Mouse (Mus musculus) heart, embryonic 13.5 days (tissue): ENCODE results near the gene Parp16. TPM values are rescaled to one million over a fixed set of nuclear protein-coding genes. Genes with fewer than 3 reads are reported as not detected.

ENCODE experiments used
- ATAC-seq: fragments of 200-750 bp; cut with Nextera tagmentation; 2 replicates; pipeline ENCODE4 v1.8.0; 2017; ENCODE audit warnings: moderate TSS enrichment; ENCODE audit not compliant: insufficient number of reproducible peaks, low FRiP score, low TSS enrichment; ENCODE audit errors: extremely low read depth
- H3K27ac ChIP-seq: fragments of 300-500 bp; sonication (generic); replicated peaks from 2 replicates; pipeline ENCODE4 v1.5.1; 2015; ENCODE audit warnings: moderate library complexity, mild to moderate bottlenecking, inconsistent platforms
- H3K27me3 ChIP-seq: fragments of 300-500 bp; sonication (generic); replicated peaks from 2 replicates; pipeline ENCODE4 v1.6.1; 2015; ENCODE audit warnings: mild to moderate bottlenecking, inconsistent platforms
- H3K36me3 ChIP-seq: fragments of 300-500 bp; sonication (generic); 2 replicates; pipeline ENCODE4 v1.6.1; 2015; ENCODE audit warnings: mild to moderate bottlenecking, inconsistent platforms
- H3K4me1 ChIP-seq: fragments of 300-500 bp; sonication (generic); 2 replicates; pipeline ENCODE4 v1.6.1; 2015; ENCODE audit warnings: inconsistent platforms
- H3K4me2 ChIP-seq: fragments of 300-500 bp; sonication (generic); 2 replicates; pipeline ENCODE4 v1.6.1; 2015; ENCODE audit warnings: inconsistent platforms, mild to moderate bottlenecking, moderate library complexity
- H3K4me3 ChIP-seq: fragments of 300-500 bp; sonication (generic); 2 replicates; pipeline ENCODE4 v1.5.1; 2015; ENCODE audit warnings: moderate library complexity, mild to moderate bottlenecking, inconsistent platforms
- H3K9ac ChIP-seq: fragments of 300-500 bp; sonication (generic); 2 replicates; pipeline ENCODE4 v1.6.1; 2015; ENCODE audit warnings: inconsistent platforms, mild to moderate bottlenecking, moderate library complexity
- H3K9me3 ChIP-seq: fragments of 300-500 bp; sonication (generic); 2 replicates; pipeline ENCODE4 v1.6.1; 2016; ENCODE audit warnings: inconsistent platforms
- WGBS: fragments of 180-500 bp; shearing (Covaris S2); methylation state at CpG from one replicate; pipeline ENCODE4 v1.1.7; 2015; ENCODE audit warnings: mixed read lengths; 5-methylcytosine and 5-hydroxymethylcytosine counted together
- polyA plus RNA-seq: library from polyadenylated mRNA; unstranded; fragments of >200 nt; fragmentation: Nextera tagmentation; extraction: Ambion mirVana; gene quantifications from 2 replicates; pipeline ENCODE4 v1.2.1, GENCODE M21; 2015

Gene Parp16
- polyA plus RNA-seq, 1 experiment from 2014 or later, result 4.5 TPM

GRCm38 (mm10) chr9:65247502-65248376 is 52.6 kb downstream of the Parp16 start:
- H3K27me3 ChIP-seq, result no peaks in the 10 kb centered on the region
- 59% methylated on average over 16 of the region's 16 CpGs for WGBS
- peaks cover 19% of the 10 kb centered on the region; the same call in 1 of the 2 replicates for H3K4me1 ChIP-seq
- H3K36me3 ChIP-seq, result no peaks in the 10 kb centered on the region
- ATAC-seq, result no peak
- no peak overlapping the region for H3K4me2 ChIP-seq
- H3K27ac ChIP-seq, result 0 out of 2 replicates have a peak overlapping the region, but pooled peaks have one; percentile 8
- no peaks in the 10 kb centered on the region for H3K9me3 ChIP-seq
- H3K9ac ChIP-seq, result no peak overlapping the region
- H3K4me3 ChIP-seq, result no peak overlapping the region

GRCm38 (mm10) chr9:65248377-65248690 is 53.2 kb downstream of the Parp16 start:
- ATAC-seq, result no peak
- H3K27ac ChIP-seq, result 0 out of 2 replicates have a peak overlapping the region, but pooled peaks have one; percentile 8
- 76% methylated on average over 5 of the region's 5 CpGs for WGBS

GRCm38 (mm10) chr9:65252026-65252425 is 56.9 kb downstream of the Parp16 start:
- WGBS, result 57% methylated on average over 3 of the region's 3 CpGs
- Histone ChIP-seq H3K4me3 (no peak overlapping the region), H3K36me3 (no peaks in the 10 kb centered on the region), H3K27me3 (no peaks in the 10 kb centered on the region), H3K9ac (no peak overlapping the region), H3K9me3 (no peaks in the 10 kb centered on the region), H3K4me2 (no peak overlapping the region), H3K27ac (no peak overlapping the region), H3K4me1 (peaks cover 8% of the 10 kb centered on the region; the same call in 1 of the 2 replicates)
- no peak for ATAC-seq

More at GRCm38 (mm10) chr9:65248377-65248690, 53.2 kb downstream of the Parp16 start:
- Histone ChIP-seq H3K9me3 (no peaks in the 10 kb centered on the region), H3K9ac (no peak overlapping the region), H3K27me3 (no peaks in the 10 kb centered on the region), H3K4me2 (no peak overlapping the region), H3K4me3 (no peak overlapping the region), H3K36me3 (no peaks in the 10 kb centered on the region), H3K4me1 (peaks cover 14% of the 10 kb centered on the region; the same call in 1 of the 2 replicates)

- ATAC-seq, result no peak
- no peak overlapping the region for H3K4me2 ChIP-seq
- no peaks in the 10 kb centered on the region for H3K36me3 ChIP-seq
- no peaks in the 10 kb centered on the region for H3K9me3 ChIP-seq
- H3K4me1 ChIP-seq, result no peaks in the 10 kb centered on the region
- no peak overlapping the region for H3K27ac ChIP-seq
- 67% methylated on average over 11 of the region's 11 CpGs for WGBS
- no peak overlapping the region for H3K4me3 ChIP-seq
- H3K9ac ChIP-seq, result no peak overlapping the region
- H3K27me3 ChIP-seq, result no peaks in the 10 kb centered on the region
Measured at GRCm38 (mm10) chr9:65255906-65256600, 60.9 kb downstream of the Parp16 start.

- Histone ChIP-seq H3K36me3 (no peaks in the 10 kb centered on the region), H3K9ac (no peak overlapping the region), H3K4me3 (no peak overlapping the region), H3K4me1 (no peaks in the 10 kb centered on the region), H3K9me3 (no peaks in the 10 kb centered on the region), H3K4me2 (no peak overlapping the region), H3K27me3 (no peaks in the 10 kb centered on the region), H3K27ac (no peak overlapping the region)
- 63% methylated on average over 9 of the region's 9 CpGs for WGBS
- no peak for ATAC-seq
Measured at GRCm38 (mm10) chr9:65257218-65257910, 62.2 kb downstream of the Parp16 start.

GRCm38 (mm10) chr9:65259366-65259765 is 64.2 kb downstream of the Parp16 start:
- H3K4me1 ChIP-seq, result no peaks in the 10 kb centered on the region
- 70% methylated on average over 7 of the region's 7 CpGs for WGBS
- no peaks in the 10 kb centered on the region for H3K36me3 ChIP-seq
- no peak overlapping the region for H3K4me2 ChIP-seq
- H3K9me3 ChIP-seq, result no peaks in the 10 kb centered on the region
- no peak overlapping the region for H3K9ac ChIP-seq
- H3K27me3 ChIP-seq, result no peaks in the 10 kb centered on the region
- ATAC-seq, result no peak
- no peak overlapping the region for H3K27ac ChIP-seq
- H3K4me3 ChIP-seq, result no peak overlapping the region

- no peak overlapping the region for H3K27ac ChIP-seq
- no peak overlapping the region for H3K4me3 ChIP-seq
- no peaks in the 10 kb centered on the region for H3K9me3 ChIP-seq
- H3K4me2 ChIP-seq, result no peak overlapping the region
- WGBS, result 73% methylated on average over 2 of the region's 2 CpGs
- ATAC-seq, result no peak
- no peak overlapping the region for H3K9ac ChIP-seq
- H3K4me1 ChIP-seq, result no peaks in the 10 kb centered on the region
- no peaks in the 10 kb centered on the region for H3K36me3 ChIP-seq
- H3K27me3 ChIP-seq, result no peaks in the 10 kb centered on the region; the same call in 1 of the 2 replicates
Measured at GRCm38 (mm10) chr9:65261591-65262230, 66.6 kb downstream of the Parp16 start.

GRCm38 (mm10) chr9:65262641-65263120 is 67.5 kb downstream of the Parp16 start:
- H3K4me3 ChIP-seq, result no peak overlapping the region
- WGBS, result 80% methylated on average over 3 of the region's 3 CpGs
- H3K4me2 ChIP-seq, result no peak overlapping the region
- H3K9me3 ChIP-seq, result no peaks in the 10 kb centered on the region
- no peak overlapping the region for H3K27ac ChIP-seq
- 0 out of 2 replicates have a peak, but pooled peaks cover 2% of the 10 kb centered on the region for H3K4me1 ChIP-seq
- H3K27me3 ChIP-seq, result no peaks in the 10 kb centered on the region; the same call in 1 of the 2 replicates
- no peaks in the 10 kb centered on the region for H3K36me3 ChIP-seq
- no peak overlapping the region for H3K9ac ChIP-seq
- ATAC-seq, result no peak

GRCm38 (mm10) chr9:65264959-65265358 is 69.8 kb downstream of the Parp16 start, which contains the start of gene Cilp:
TSS of gene Cilp (plus strand) at chr9:65265180.
- ATAC-seq, result no peak

GRCm38 (mm10) chr9:65267742-65268515 is 72.8 kb downstream of the Parp16 start:
- no peak for ATAC-seq

More at GRCm38 (mm10) chr9:65264959-65265358, 69.8 kb downstream of the Parp16 start, which contains the start of gene Cilp:
- Histone ChIP-seq H3K4me3 (no peak within 1 kb of the TSS), H3K36me3 (no peaks in the 10 kb centered on the region), H3K4me2 (no peak within 1 kb of the TSS), H3K9ac (no peak within 1 kb of the TSS), H3K4me1 (0 out of 2 replicates have a peak, but pooled peaks cover 5% of the 10 kb centered on the region), H3K27ac (no peak within 1 kb of the TSS), H3K9me3 (no peaks in the 10 kb centered on the region), H3K27me3 (peaks cover 9% of the 10 kb centered on the region)
- WGBS, result 38% methylated on average over 5 of the region's 5 CpGs

More at GRCm38 (mm10) chr9:65267742-65268515, 72.8 kb downstream of the Parp16 start:
- Histone ChIP-seq H3K27me3 (peaks cover 13% of the 10 kb centered on the region), H3K4me2 (no peak overlapping the region), H3K4me3 (no peak overlapping the region), H3K4me1 (0 out of 2 replicates have a peak, but pooled peaks cover 5% of the 10 kb centered on the region), H3K9me3 (no peaks in the 10 kb centered on the region), H3K9ac (peak overlapping the region; percentile 33; the same call in 1 of the 2 replicates), H3K36me3 (no peaks in the 10 kb centered on the region), H3K27ac (no peak overlapping the region)
- WGBS, result 47% methylated on average over 7 of the region's 7 CpGs
